Mouse (Mus musculus) ovary, postnatal 10 days (tissue): ENCODE measurements around the gene Traf6.

Experiments used
- DNase-seq: peaks from one replicate; pipeline ENCODE4 v3.0.0; 2022; ENCODE audit warnings: low spot score

Traf6 gene

GRCm38 (mm10) chr2:101678236-101679021, at the start of gene Traf6:
TSS of gene Traf6 (plus strand) at chr2:101678429.
- DNase-seq: peak; percentile 62

GRCm38 (mm10) chr2:101638979-101639839, 39.0 kb upstream of the Traf6 start:
- no peak for DNase-seq

- no peak for DNase-seq
Observed at GRCm38 (mm10) chr2:101639840-101640350, 38.3 kb upstream of the Traf6 start.

GRCm38 (mm10) chr2:101645841-101646240, 32.4 kb upstream of the Traf6 start:
- DNase-seq: no peak

GRCm38 (mm10) chr2:101648361-101648760, 29.9 kb upstream of the Traf6 start:
- no peak for DNase-seq

GRCm38 (mm10) chr2:101649114-101649671, 29.0 kb upstream of the Traf6 start, which contains the start of the genes Rag1 and B230118H07Rik:
TSS of gene Rag1 (minus strand) at chr2:101649501.
TSS of gene B230118H07Rik (minus strand) at chr2:101649532.
- no peak for DNase-seq

- no peak for DNase-seq
Observed at GRCm38 (mm10) chr2:101650446-101650845, 27.8 kb upstream of the Traf6 start.

GRCm38 (mm10) chr2:101652204-101652920, 25.9 kb upstream of the Traf6 start:
- DNase-seq: no peak

- peak; percentile 25 for DNase-seq
Observed at GRCm38 (mm10) chr2:101652921-101653597, 25.2 kb upstream of the Traf6 start.

GRCm38 (mm10) chr2:101660536-101660935, 17.7 kb upstream of the Traf6 start:
- no peak for DNase-seq

GRCm38 (mm10) chr2:101665058-101665702, 13.0 kb upstream of the Traf6 start:
- no peak for DNase-seq

- DNase-seq: no peak
Observed at GRCm38 (mm10) chr2:101665703-101666092, 12.5 kb upstream of the Traf6 start.

GRCm38 (mm10) chr2:101668751-101669150, 9.5 kb upstream of the Traf6 start:
- DNase-seq: no peak

GRCm38 (mm10) chr2:101673547-101673946, 4.7 kb upstream of the Traf6 start:
- no peak for DNase-seq

GRCm38 (mm10) chr2:101679164-101679784, 1.0 kb downstream of the Traf6 start:
- DNase-seq: no peak

- no peak for DNase-seq
Observed at GRCm38 (mm10) chr2:101684421-101684820, 6.2 kb downstream of the Traf6 start.

- no peak for DNase-seq
Observed at GRCm38 (mm10) chr2:101688011-101688410, 9.8 kb downstream of the Traf6 start.

- no peak for DNase-seq
Observed at GRCm38 (mm10) chr2:101690252-101690827, 12.1 kb downstream of the Traf6 start.

GRCm38 (mm10) chr2:101693043-101693442, 14.8 kb downstream of the Traf6 start:
- no peak for DNase-seq
